Mouse (Mus musculus): ENCODE results near the gene Lcor.
A peak's percentile ranks its signal among the peaks of the same experiment; 100 is the strongest.

GRCm38 (mm10) chr19:41481030-41481886 is 1.2 kb upstream of the Lcor start:
- TF ChIP-seq CTCF (conservative IDR thresholded peaks at IDR 0.05; ENCODE audit: insufficient read depth, insufficient read length, low read depth, low read length), result peak; percentile 49
- TF ChIP-seq POLR2A (IDR thresholded peaks at IDR 0.05; ENCODE audit: low read depth, low read length), result no peak
